Mouse (Mus musculus) adrenal gland, postnatal 10 days (tissue): ENCODE results near the gene Tmed1. TPM values are rescaled to one million over a fixed set of nuclear protein-coding genes. Genes with fewer than 3 reads are reported as not detected.
"Not testable (repeated sequence)": the region's sequence is repeated elsewhere in the genome, so short reads cannot be mapped to it uniquely, and the experiment has no call there.

Experiments used
- DNase-seq: peaks from one replicate; pipeline ENCODE4 v3.0.0; 2021; ENCODE audit warnings: mixed read lengths
- total RNA-seq, 2 experiments: library from RNA; stranded (reverse); gene quantifications; 2 replicates each; pipeline ENCODE4 v1.2.3; 2021

Tmed1 gene
- total RNA-seq, 2 experiments from 2014 or later = 30.3 to 30.4 TPM

DNA sequence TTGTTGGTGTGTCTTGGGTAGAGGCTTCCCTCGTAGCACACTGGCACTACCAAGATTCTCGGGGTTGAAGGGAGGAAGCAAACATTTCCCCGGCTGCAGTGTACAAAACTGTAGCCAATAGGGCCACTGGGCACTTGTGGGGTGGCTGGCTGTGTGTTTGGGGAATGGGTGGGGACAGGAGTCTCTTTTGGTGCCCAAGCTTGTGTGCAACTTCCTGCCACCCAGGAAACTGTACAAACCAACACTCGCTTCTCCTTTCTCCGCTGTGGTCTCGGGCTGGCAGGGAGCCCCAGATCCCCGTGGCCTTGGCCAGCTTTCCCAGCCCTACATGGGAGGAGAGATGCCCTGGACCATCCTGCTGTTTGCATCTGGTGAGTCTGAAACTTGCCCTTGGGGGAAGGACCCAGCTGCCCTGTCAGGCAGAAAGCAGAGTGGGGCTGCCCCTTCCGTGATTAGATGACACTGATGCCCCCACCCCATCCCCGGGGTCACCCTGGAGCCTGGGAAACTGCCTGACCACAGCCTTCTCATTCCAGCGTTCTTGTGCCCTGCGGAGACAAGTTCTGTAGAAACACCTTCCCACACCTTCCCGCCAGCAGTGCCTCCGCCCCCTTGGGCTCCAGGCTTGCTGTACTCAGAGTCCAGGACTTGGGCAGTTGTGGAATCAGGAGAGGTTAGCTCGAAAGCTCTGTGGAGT lies 16.0 kb upstream of the Tmed1 start, which contains the start of gene AB124611:
AB124611 (plus strand) TSS at position 240 of the 697 bp plus-strand sequence.
- no peak for DNase-seq

- no peak for DNase-seq
Measured at GRCm38 (mm10) chr9:21525142-21525936, 15.3 kb upstream of the Tmed1 start.

- not testable (repeated sequence) for DNase-seq
Measured at GRCm38 (mm10) chr9:21518690-21519089, 8.6 kb upstream of the Tmed1 start.

- no peak for DNase-seq
Measured at GRCm38 (mm10) chr9:21517947-21518495, 8.0 kb upstream of the Tmed1 start.

GRCm38 (mm10) chr9:21513466-21513865 lies 3.4 kb upstream of the Tmed1 start:
- no peak for DNase-seq

DNA sequence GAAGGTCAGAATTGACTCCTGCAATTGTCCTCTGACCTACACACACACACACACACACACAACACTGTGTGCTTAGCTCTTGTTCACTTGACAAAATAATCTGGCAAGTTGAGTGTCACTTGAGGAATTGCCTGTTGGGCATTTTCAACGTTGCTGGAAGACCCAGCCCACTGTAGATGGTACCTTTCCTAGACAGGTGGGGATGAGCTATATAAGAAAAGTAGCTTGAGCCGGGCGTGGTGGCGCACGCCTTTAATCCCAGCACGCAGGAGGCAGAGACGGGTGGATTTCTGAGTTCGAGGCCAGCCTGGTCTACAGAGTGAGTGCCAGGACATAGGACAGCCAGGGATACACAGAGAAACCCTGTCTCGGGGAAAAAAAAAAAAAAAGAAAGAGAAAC lies 1.0 kb upstream of the Tmed1 start:
- DNase-seq = no peak

- DNase-seq = no peak
Measured at GRCm38 (mm10) chr9:21510689-21511015, 600 bp upstream of the Tmed1 start.

DNA sequence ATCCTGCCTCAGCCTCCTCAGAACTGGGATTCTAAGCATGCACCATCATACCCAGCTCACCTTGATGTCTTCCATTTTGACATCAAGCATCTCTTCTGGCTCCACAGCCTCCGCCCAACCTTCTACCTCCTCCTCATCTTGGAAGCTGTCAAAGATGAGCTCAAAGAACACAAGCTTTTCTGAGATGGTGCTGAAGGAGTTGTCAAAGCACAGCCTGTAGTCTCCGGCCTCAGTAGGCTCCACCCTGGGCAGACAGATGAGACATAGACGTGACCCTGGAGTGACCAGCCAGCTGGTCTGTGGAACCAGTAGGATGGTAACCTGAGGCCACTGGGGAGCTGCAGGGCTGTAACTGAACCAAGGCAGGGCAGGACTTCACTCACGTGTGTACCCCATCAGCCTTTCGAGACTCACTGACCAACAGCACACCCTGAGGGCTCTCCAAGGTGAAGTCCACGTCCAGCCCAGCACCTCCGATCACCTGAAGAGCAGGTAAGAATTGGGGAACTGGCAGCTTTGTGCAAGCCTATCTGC lies 1.1 kb downstream of the Tmed1 start:
- DNase-seq = no peak

- no peak for DNase-seq
Measured at GRCm38 (mm10) chr9:21507753-21508430, 2.2 kb downstream of the Tmed1 start.

DNA sequence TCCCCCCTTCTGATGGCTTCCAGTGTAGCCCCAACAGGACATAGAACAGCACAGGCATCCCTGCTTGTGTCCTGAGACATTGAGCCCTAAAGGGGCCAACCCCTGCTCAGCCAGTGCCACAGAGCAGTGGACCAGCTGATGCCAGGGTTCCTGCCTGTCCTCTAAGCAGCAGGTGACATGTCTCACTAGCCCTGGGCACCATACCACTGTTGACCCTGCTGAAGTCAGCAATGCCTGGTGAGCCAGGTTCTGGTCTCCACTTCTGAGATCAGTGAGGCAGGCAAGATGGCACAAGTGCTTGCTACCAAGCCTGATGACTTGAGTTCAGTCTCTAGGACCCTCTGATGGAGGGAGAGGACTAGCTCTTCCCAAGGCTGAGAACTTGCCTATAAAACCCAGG lies 4.3 kb downstream of the Tmed1 start:
- DNase-seq = no peak

DNA sequence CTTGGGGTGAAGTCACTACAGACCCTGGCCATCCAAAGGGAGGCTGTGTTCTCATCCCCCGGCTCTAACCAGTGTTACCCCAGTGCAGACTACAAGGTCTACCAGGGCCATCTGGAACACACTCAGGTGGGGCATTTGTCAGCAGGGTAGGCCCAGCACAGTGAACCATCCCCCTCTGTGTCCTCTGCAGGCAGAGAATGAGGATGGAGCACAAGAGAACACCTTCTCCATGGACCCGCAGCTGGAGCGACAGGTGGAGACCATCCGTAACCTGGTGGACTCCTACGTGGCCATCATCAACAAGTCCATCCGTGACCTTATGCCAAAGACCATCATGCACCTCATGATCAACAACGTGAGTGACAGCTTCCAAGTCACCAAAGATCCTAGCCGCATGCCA lies 6.7 kb downstream of the Tmed1 start:
- no peak for DNase-seq

GRCm38 (mm10) chr9:21498284-21498902 lies 11.7 kb downstream of the Tmed1 start:
- no peak for DNase-seq

- no peak for DNase-seq
Measured at GRCm38 (mm10) chr9:21497664-21498063, 12.4 kb downstream of the Tmed1 start.

GRCm38 (mm10) chr9:21497050-21497542 lies 13.0 kb downstream of the Tmed1 start:
- DNase-seq = no peak

DNA sequence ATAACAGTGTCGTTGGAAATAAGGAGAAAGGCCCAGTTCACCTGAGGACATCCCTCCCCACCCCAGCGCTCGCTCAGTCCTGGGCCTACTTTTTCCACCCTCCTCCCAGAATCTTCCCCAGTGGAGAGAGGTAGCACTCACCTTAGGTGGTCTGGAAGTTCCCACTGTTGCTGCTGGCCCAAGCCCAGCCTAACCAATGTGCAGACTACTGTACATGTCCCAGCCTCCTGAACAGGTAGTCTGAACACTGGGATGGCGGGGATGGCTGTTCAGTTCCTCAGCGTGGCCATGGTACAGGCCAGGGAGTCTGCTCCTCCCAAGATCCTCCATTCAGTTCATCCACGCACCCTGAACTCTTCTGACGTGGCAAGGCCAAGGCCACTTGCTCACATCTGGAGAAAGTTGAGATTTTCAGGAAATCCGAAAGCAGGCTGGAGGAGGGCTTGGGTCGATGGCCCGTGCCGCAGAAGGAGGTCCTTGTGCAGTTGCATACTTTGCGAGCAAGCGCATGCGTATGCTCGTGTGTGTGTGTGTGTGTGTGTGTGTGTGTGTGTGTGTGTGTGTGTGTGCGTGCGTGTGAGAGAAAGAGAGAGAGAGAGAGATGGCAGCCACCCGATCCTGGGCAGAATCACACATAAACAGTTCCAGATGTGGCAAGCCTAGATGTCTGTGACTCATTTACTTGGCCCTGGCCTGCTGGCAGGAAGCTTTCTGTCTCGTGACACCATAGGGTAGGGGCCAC lies 13.6 kb downstream of the Tmed1 start:
- DNase-seq = peak; percentile 47

- no peak for DNase-seq
Measured at GRCm38 (mm10) chr9:21494726-21495125, 15.3 kb downstream of the Tmed1 start.

GRCm38 (mm10) chr9:21493907-21494306 lies 16.1 kb downstream of the Tmed1 start:
- no peak for DNase-seq

GRCm38 (mm10) chr9:21490696-21491095 lies 19.4 kb downstream of the Tmed1 start:
- DNase-seq = no peak

DNA sequence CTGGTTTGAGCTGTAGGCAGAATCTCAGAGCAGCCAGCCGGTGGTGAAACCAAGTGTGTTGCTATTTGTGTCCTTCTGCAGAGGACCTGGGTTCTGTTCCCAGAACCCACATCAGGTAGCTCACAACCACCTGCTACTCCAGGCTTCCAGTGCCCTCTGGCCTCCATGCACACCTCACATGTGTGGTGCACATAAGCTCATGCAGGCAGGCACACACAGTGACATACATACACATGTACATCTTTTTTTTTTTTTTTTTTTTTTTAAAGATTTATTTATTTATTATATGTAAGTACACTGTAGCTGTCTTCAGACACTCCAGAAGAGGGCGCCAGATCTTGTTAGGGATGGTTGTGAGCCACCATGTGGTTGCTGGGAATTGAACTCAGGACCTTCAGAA lies 21.8 kb downstream of the Tmed1 start:
- not testable (repeated sequence) for DNase-seq

GRCm38 (mm10) chr9:21484065-21484464 lies 26.0 kb downstream of the Tmed1 start:
- no peak for DNase-seq

GRCm38 (mm10) chr9:21477707-21478106 lies 32.3 kb downstream of the Tmed1 start:
- no peak for DNase-seq
